Mouse (Mus musculus): ENCODE results near the gene Ctla4. TPM values are rescaled to one million over a fixed set of nuclear protein-coding genes. Genes with fewer than 3 reads are reported as not detected.

The Ctla4 gene
- polyA plus RNA-seq, 1 experiment from 2014 or later = not detected

- H3K27me3 ChIP-seq (ENCODE audit: low read depth, poor library complexity, severe bottlenecking) = no peaks in the 10 kb centered on the region
- 82% methylated on average over 3 of the region's 3 CpGs for whole genome bisulfite sequencing
- no peak for DNase-seq (ENCODE audit: low spot score)
- no peaks in the 10 kb centered on the region for H3K9me3 ChIP-seq (replicated peaks)
- peaks cover 5% of the 10 kb centered on the region; the same call in 1 of the 2 replicates for H3K4me1 ChIP-seq
- no peaks in the 10 kb centered on the region for H3K36me3 ChIP-seq
- H3K4me3 ChIP-seq = no peak overlapping the region
- H3K27ac ChIP-seq = no peak overlapping the region
These were observed 53.2 kb downstream of the Ctla4 start for GRCm38 (mm10) chr1:60940023-60940422.

- Histone ChIP-seq H3K36me3 (no peaks in the 10 kb centered on the region), H3K4me3 (no peak overlapping the region), H3K9me3 (replicated peaks) (no peaks in the 10 kb centered on the region), H3K4me1 (peaks cover 5% of the 10 kb centered on the region; the same call in 1 of the 2 replicates), H3K27ac (no peak overlapping the region), H3K27me3 (ENCODE audit: low read depth, poor library complexity, severe bottlenecking) (no peaks in the 10 kb centered on the region)
- DNase-seq (ENCODE audit: low spot score) = no peak
- WGBS = 92% methylated on average over 1 of the region's 1 CpGs
These were observed 53.8 kb downstream of the Ctla4 start for GRCm38 (mm10) chr1:60940620-60941019.

GRCm38 (mm10) chr1:60941056-60942048 lies 54.6 kb downstream of the Ctla4 start:
- no peaks in the 10 kb centered on the region for H3K9me3 ChIP-seq (replicated peaks)
- no peaks in the 10 kb centered on the region for H3K27me3 ChIP-seq (ENCODE audit: low read depth, poor library complexity, severe bottlenecking)
- no peak for DNase-seq (ENCODE audit: low spot score)
- 94% methylated on average over 5 of the region's 5 CpGs for WGBS
- no peaks in the 10 kb centered on the region for H3K36me3 ChIP-seq
- no peak overlapping the region for H3K27ac ChIP-seq
- H3K4me1 ChIP-seq = peaks cover 1% of the 10 kb centered on the region; the same call in 1 of the 2 replicates
- no peak overlapping the region for H3K4me3 ChIP-seq

GRCm38 (mm10) chr1:60942921-60943320 lies 56.1 kb downstream of the Ctla4 start:
- no peaks in the 10 kb centered on the region for H3K4me1 ChIP-seq
- DNase-seq (ENCODE audit: low spot score) = no peak

GRCm38 (mm10) chr1:60945633-60946401 lies 59.0 kb downstream of the Ctla4 start:
- Histone ChIP-seq H3K27me3 (ENCODE audit: low read depth, poor library complexity, severe bottlenecking) (no peaks in the 10 kb centered on the region), H3K4me1 (no peaks in the 10 kb centered on the region), H3K36me3 (no peaks in the 10 kb centered on the region), H3K27ac (no peak overlapping the region), H3K4me3 (no peak overlapping the region), H3K9me3 (replicated peaks) (no peaks in the 10 kb centered on the region)
- no peak for DNase-seq (ENCODE audit: low spot score)
- WGBS = 92% methylated on average over 8 of the region's 8 CpGs

More at GRCm38 (mm10) chr1:60942921-60943320, 56.1 kb downstream of the Ctla4 start:
- no peaks in the 10 kb centered on the region for H3K9me3 ChIP-seq (replicated peaks)
- no peaks in the 10 kb centered on the region for H3K27me3 ChIP-seq (ENCODE audit: low read depth, poor library complexity, severe bottlenecking)
- 89% methylated on average over 2 of the region's 2 CpGs for WGBS
- no peak overlapping the region for H3K4me3 ChIP-seq
- no peak overlapping the region for H3K27ac ChIP-seq
- no peaks in the 10 kb centered on the region for H3K36me3 ChIP-seq

GRCm38 (mm10) chr1:60948112-60948511 lies 61.3 kb downstream of the Ctla4 start:
- WGBS = 92% methylated on average over 6 of the region's 6 CpGs
- no peaks in the 10 kb centered on the region for H3K9me3 ChIP-seq (replicated peaks)
- peaks cover 9% of the 10 kb centered on the region; the same call in 1 of the 2 replicates for H3K4me1 ChIP-seq
- DNase-seq (ENCODE audit: low spot score) = no peak
- H3K36me3 ChIP-seq = no peaks in the 10 kb centered on the region
- H3K27ac ChIP-seq = no peak overlapping the region
- no peaks in the 10 kb centered on the region for H3K27me3 ChIP-seq (ENCODE audit: low read depth, poor library complexity, severe bottlenecking)
- no peak overlapping the region for H3K4me3 ChIP-seq

- Histone ChIP-seq H3K36me3 (no peaks in the 10 kb centered on the region), H3K9me3 (replicated peaks) (no peaks in the 10 kb centered on the region), H3K4me3 (no peak overlapping the region), H3K4me1 (peaks cover 10% of the 10 kb centered on the region; the same call in 1 of the 2 replicates), H3K27me3 (ENCODE audit: low read depth, poor library complexity, severe bottlenecking) (no peaks in the 10 kb centered on the region), H3K27ac (no peak overlapping the region)
- no peak for DNase-seq (ENCODE audit: low spot score)
- 85% methylated on average over 7 of the region's 7 CpGs for WGBS
These were observed 66.2 kb downstream of the Ctla4 start for GRCm38 (mm10) chr1:60952958-60953357.

GRCm38 (mm10) chr1:60953686-60954085 lies 66.9 kb downstream of the Ctla4 start:
- Histone ChIP-seq H3K4me3 (no peak overlapping the region), H3K4me1 (peaks cover 10% of the 10 kb centered on the region; the same call in 1 of the 2 replicates), H3K27me3 (ENCODE audit: low read depth, poor library complexity, severe bottlenecking) (no peaks in the 10 kb centered on the region), H3K27ac (no peak overlapping the region), H3K36me3 (no peaks in the 10 kb centered on the region), H3K9me3 (replicated peaks) (no peaks in the 10 kb centered on the region)
- DNase-seq (ENCODE audit: low spot score) = no peak
- WGBS = 92% methylated on average over 7 of the region's 7 CpGs

GRCm38 (mm10) chr1:60954759-60955158 lies 68.0 kb downstream of the Ctla4 start:
- no peaks in the 10 kb centered on the region for H3K9me3 ChIP-seq (replicated peaks)
- no peak overlapping the region for H3K27ac ChIP-seq
- 66% methylated on average over 2 of the region's 2 CpGs for WGBS
- DNase-seq (ENCODE audit: low spot score) = no peak
- H3K36me3 ChIP-seq = no peaks in the 10 kb centered on the region
- H3K4me3 ChIP-seq = no peak overlapping the region
- no peaks in the 10 kb centered on the region for H3K27me3 ChIP-seq (ENCODE audit: low read depth, poor library complexity, severe bottlenecking)
- peaks cover 10% of the 10 kb centered on the region; the same call in 1 of the 2 replicates for H3K4me1 ChIP-seq

GRCm38 (mm10) chr1:60955186-60955585 lies 68.4 kb downstream of the Ctla4 start:
- no peaks in the 10 kb centered on the region for H3K9me3 ChIP-seq (replicated peaks)
- no peak for DNase-seq (ENCODE audit: low spot score)
- WGBS = 94% methylated on average over 3 of the region's 3 CpGs
- no peaks in the 10 kb centered on the region for H3K27me3 ChIP-seq (ENCODE audit: low read depth, poor library complexity, severe bottlenecking)
- H3K4me1 ChIP-seq = peaks cover 10% of the 10 kb centered on the region; the same call in 1 of the 2 replicates
- no peak overlapping the region for H3K4me3 ChIP-seq
- no peaks in the 10 kb centered on the region for H3K36me3 ChIP-seq
- H3K27ac ChIP-seq = no peak overlapping the region

GRCm38 (mm10) chr1:60956196-60956595 lies 69.4 kb downstream of the Ctla4 start:
- Histone ChIP-seq H3K27ac (no peak overlapping the region), H3K36me3 (no peaks in the 10 kb centered on the region), H3K9me3 (replicated peaks) (no peaks in the 10 kb centered on the region), H3K4me1 (peaks cover 10% of the 10 kb centered on the region; the same call in 1 of the 2 replicates), H3K4me3 (no peak overlapping the region), H3K27me3 (ENCODE audit: low read depth, poor library complexity, severe bottlenecking) (no peaks in the 10 kb centered on the region)
- DNase-seq (ENCODE audit: low spot score) = no peak
- WGBS = 85% methylated on average over 6 of the region's 6 CpGs

- DNase-seq (ENCODE audit: low spot score) = no peak
- H3K4me1 ChIP-seq = no peaks in the 10 kb centered on the region
- no peaks in the 10 kb centered on the region for H3K9me3 ChIP-seq (replicated peaks)
- 86% methylated on average over 1 of the region's 1 CpGs for WGBS
- no peak overlapping the region for H3K4me3 ChIP-seq
- no peak overlapping the region for H3K27ac ChIP-seq
- no peaks in the 10 kb centered on the region for H3K36me3 ChIP-seq
- H3K27me3 ChIP-seq (ENCODE audit: low read depth, poor library complexity, severe bottlenecking) = no peaks in the 10 kb centered on the region
These were observed 71.5 kb downstream of the Ctla4 start for GRCm38 (mm10) chr1:60958287-60958686.

GRCm38 (mm10) chr1:60959246-60959645 lies 72.4 kb downstream of the Ctla4 start:
- Histone ChIP-seq H3K27ac (no peak overlapping the region), H3K4me1 (no peaks in the 10 kb centered on the region), H3K27me3 (ENCODE audit: low read depth, poor library complexity, severe bottlenecking) (no peaks in the 10 kb centered on the region), H3K36me3 (no peaks in the 10 kb centered on the region), H3K4me3 (no peak overlapping the region), H3K9me3 (replicated peaks) (no peaks in the 10 kb centered on the region)
- no peak for DNase-seq (ENCODE audit: low spot score)
- WGBS = 94% methylated on average over 4 of the region's 4 CpGs
